Mouse (Mus musculus) CH12.LX (cell line): ENCODE data around the gene Bud23. TPM values are rescaled to one million over a fixed set of nuclear protein-coding genes. Genes with fewer than 3 reads are reported as not detected.

Experiments used
- DNase-seq: peaks from one replicate; pipeline ENCODE4 v3.0.0-alpha.2; 2013; ENCODE audit errors: extremely low read depth
- H3K27ac ChIP-seq: 2 replicates; pipeline ENCODE4 v1.5.1; 2012; ENCODE audit warnings: low read depth, mild to moderate bottlenecking, control low read depth, moderate library complexity; ENCODE audit not compliant: insufficient read depth
- H3K27me3 ChIP-seq: replicated peaks from 2 replicates; pipeline ENCODE3; 2012; ENCODE audit warnings: inconsistent platforms
- H3K36me3 ChIP-seq, 2 experiments: replicated peaks in 1 of 2; 2 replicates each; pipeline versions ENCODE3 to v1.6.1; 2012; ENCODE audit warnings: inconsistent platforms in 1 of 2, low read length in 1 of 2, mild to moderate bottlenecking in 1 of 2, mixed read lengths in 1 of 2, moderate library complexity in 1 of 2; ENCODE audit not compliant: control insufficient read depth in 1 of 2, insufficient read depth in 1 of 2
- H3K4me1 ChIP-seq, 2 experiments: 2 replicates each; pipeline ENCODE4 v1.6.1; 2012; ENCODE audit warnings: inconsistent platforms in 1 of 2, moderate library complexity in 1 of 2; ENCODE audit not compliant: insufficient read depth in 2 of 2, control insufficient read depth in 1 of 2
- H3K4me2 ChIP-seq: 2 replicates; pipeline ENCODE4 v1.6.1; 2012; ENCODE audit warnings: low read depth, mild to moderate bottlenecking, control low read depth; ENCODE audit not compliant: poor library complexity, insufficient read depth, severe bottlenecking
- H3K4me3 ChIP-seq, 3 experiments: fragments of 150-350 bp in 1 of 3; sonication (generic) in 1 of 3; replicated peaks in 1 of 3; 2 replicates each; pipeline versions ENCODE3 to v1.5.1; 2011 to 2012; ENCODE audit warnings: low read depth in 2 of 3, low read length in 2 of 3, mild to moderate bottlenecking in 2 of 3, moderate library complexity in 2 of 3, control low read depth in 1 of 3, improper control_type of control experiment in 1 of 3, inconsistent platforms in 1 of 3, mixed read lengths in 1 of 3; ENCODE audit not compliant: poor library complexity in 1 of 3
- H3K79me2 ChIP-seq: replicated peaks from 2 replicates; pipeline ENCODE4 v1.6.1; 2012; ENCODE audit warnings: mild to moderate bottlenecking, moderate library complexity; ENCODE audit not compliant: control insufficient read depth, poor library complexity, insufficient read depth, severe bottlenecking; ENCODE audit errors: extremely low read depth
- H3K9ac ChIP-seq: 2 replicates; pipeline ENCODE4 v1.6.1; 2012; ENCODE audit warnings: low read depth, mild to moderate bottlenecking, control low read depth, moderate library complexity; ENCODE audit not compliant: insufficient read depth
- H3K9me3 ChIP-seq: replicated peaks from 2 replicates; pipeline ENCODE3; 2012; ENCODE audit warnings: low read length, inconsistent platforms, mixed read lengths
- CHD1 ChIP-seq: IDR thresholded peaks from 2 replicates; pipeline ENCODE4 v1.6.1; 2012; ENCODE audit warnings: low read depth, low read length, improper control_type of control experiment, inconsistent platforms
- CTCF ChIP-seq, 2 experiments: IDR thresholded peaks in 1 of 2; conservative IDR thresholded peaks in 1 of 2; 2 replicates each; pipeline ENCODE4 v1.5.1; 2011 to 2012; ENCODE audit warnings: low read depth in 2 of 2, low read length in 2 of 2, improper control_type of control experiment in 1 of 2, inconsistent platforms in 1 of 2, mild to moderate bottlenecking in 1 of 2, moderate library complexity in 1 of 2
- HCFC1 ChIP-seq: IDR thresholded peaks from 2 replicates; pipeline ENCODE4 v1.6.1; 2012; ENCODE audit warnings: low read depth, mild to moderate bottlenecking, inconsistent platforms, low read length, improper control_type of control experiment
- IRF4 ChIP-seq: IDR thresholded peaks from 2 replicates; pipeline ENCODE4 v1.6.1; 2014; ENCODE audit warnings: low read depth, mild to moderate bottlenecking, inconsistent platforms, low read length, improper control_type of control experiment
- JUN ChIP-seq: IDR thresholded peaks from 2 replicates; pipeline ENCODE4 v1.6.1; 2011; ENCODE audit warnings: low read depth, mild to moderate bottlenecking, low read length, improper control_type of control experiment, moderate library complexity; ENCODE audit not compliant: insufficient read depth
- JUND ChIP-seq: conservative IDR thresholded peaks from 2 replicates; pipeline ENCODE4 v1.6.1; 2011; ENCODE audit warnings: low read depth, low read length, improper control_type of control experiment
- KAT2A ChIP-seq: IDR thresholded peaks from 2 replicates; pipeline ENCODE4 v1.6.1; 2012; ENCODE audit warnings: low read length, improper control_type of control experiment, inconsistent platforms; ENCODE audit not compliant: insufficient replicate concordance
- MAFK ChIP-seq: IDR thresholded peaks from 2 replicates; pipeline ENCODE4 v1.6.1; 2011; ENCODE audit warnings: low read length, improper control_type of control experiment; ENCODE audit not compliant: insufficient replicate concordance
- MAX ChIP-seq: IDR thresholded peaks from 2 replicates; pipeline ENCODE4 v1.6.1; 2011; ENCODE audit warnings: low read length, improper control_type of control experiment
- MAZ ChIP-seq: IDR thresholded peaks from 2 replicates; pipeline ENCODE4 v1.6.1; 2012; ENCODE audit warnings: low read depth, mild to moderate bottlenecking, inconsistent platforms, low read length, improper control_type of control experiment, moderate library complexity
- MEF2A ChIP-seq: IDR thresholded peaks from 2 replicates; pipeline ENCODE4 v1.6.1; 2014; ENCODE audit warnings: low read depth, mild to moderate bottlenecking, inconsistent platforms, low read length, improper control_type of control experiment, borderline replicate concordance
- NELFE ChIP-seq: IDR thresholded peaks from 2 replicates; pipeline ENCODE4 v1.6.1; 2011; ENCODE audit warnings: low read depth, low read length, improper control_type of control experiment
- POLR2AphosphoS2 ChIP-seq: IDR thresholded peaks from 2 replicates; pipeline ENCODE4 v1.6.1; 2011; ENCODE audit warnings: low read depth, low read length, improper control_type of control experiment
- RAD21 ChIP-seq: IDR thresholded peaks from 2 replicates; pipeline ENCODE4 v1.6.1; 2011; ENCODE audit warnings: low read depth, mild to moderate bottlenecking, low read length, improper control_type of control experiment, moderate library complexity
- RCOR1 ChIP-seq: conservative IDR thresholded peaks from 2 replicates; pipeline ENCODE4 v1.6.1; 2012; ENCODE audit warnings: low read depth, mild to moderate bottlenecking, inconsistent platforms, low read length, improper control_type of control experiment
- SMC3 ChIP-seq: IDR thresholded peaks from 2 replicates; pipeline ENCODE4 v1.6.1; 2011; ENCODE audit warnings: low read depth, low read length, improper control_type of control experiment
- TBP ChIP-seq: conservative IDR thresholded peaks from 2 replicates; pipeline ENCODE4 v1.6.1; 2011; ENCODE audit warnings: low read depth, low read length, improper control_type of control experiment
- UBTF ChIP-seq: IDR thresholded peaks from 2 replicates; pipeline ENCODE4 v1.6.1; 2012; ENCODE audit warnings: low read depth, mild to moderate bottlenecking, inconsistent platforms, low read length, improper control_type of control experiment, moderate library complexity
- USF2 ChIP-seq: conservative IDR thresholded peaks from 2 replicates; pipeline ENCODE4 v1.6.1; 2011; ENCODE audit warnings: low read depth, low read length, improper control_type of control experiment
- ZC3H11A ChIP-seq: IDR thresholded peaks from 2 replicates; pipeline ENCODE4 v1.6.1; 2012; ENCODE audit warnings: low read depth, mild to moderate bottlenecking, inconsistent platforms, low read length, improper control_type of control experiment
- ZKSCAN1 ChIP-seq: IDR thresholded peaks from 2 replicates; pipeline ENCODE4 v1.6.1; 2012; ENCODE audit warnings: low read depth, inconsistent platforms, low read length, improper control_type of control experiment, borderline replicate concordance
- ZMIZ1 ChIP-seq: IDR thresholded peaks from 2 replicates; pipeline ENCODE4 v1.6.1; 2012; ENCODE audit warnings: low read depth, mild to moderate bottlenecking, inconsistent platforms, low read length, improper control_type of control experiment
- dilution Hi-C: fragments of 300-500 bp; cut with MboI; formaldehyde crosslinking; loops from 2 replicates; pipeline ENCODE4 v1.14.3; 2020; ENCODE audit warnings: low sequenced_read_pairs; ENCODE audit not compliant: extremely low pct_unique_long_range_greater_than_20kb, extremely low pct_ligation_motif_present
- in situ Hi-C: fragments of 300-500 bp; cut with MboI; formaldehyde crosslinking; loops from 3 replicates; pipeline ENCODE4 v1.14.3; 2019; ENCODE audit warnings: low sequenced_read_pairs, low pct_ligation_motif_present, low pct_unique_long_range_greater_than_20kb, mixed read lengths
- polyA plus RNA-seq: library from polyadenylated mRNA; unstranded; fragments of >175 nt; gene quantifications from 2 replicates; pipeline ENCODE4 v1.2.1, GENCODE M21; 2012; ENCODE audit warnings: low read depth; ENCODE audit not compliant: insufficient read length
- total RNA-seq, 2 experiments: library from RNA; depleted of rRNA; stranded (reverse); fragments of 300-350 nt in 1 of 2; fragments of >200 nt in 1 of 2; gene quantifications; 2 replicates each; pipeline ENCODE4 v1.2.3; 2012 to 2014

The Bud23 gene
- total and polyA plus RNA-seq, 3 experiments: 60.7 to 118 (median 62.1) TPM

- TF ChIP-seq ZMIZ1: no peak
- TF ChIP-seq SMC3: peak; percentile 13; the same call in 1 of the 2 replicates
- peak; percentile 11 for TF ChIP-seq RAD21
- TF ChIP-seq CTCF (conservative IDR thresholded peaks at IDR 0.05 in 1 of 2, IDR thresholded peaks at IDR 0.05 in 1 of 2; ENCODE audit: low read depth in 2 of 2, low read length in 2 of 2): peak in 1 of 2 experiments; percentile 46; a peak in 2 of 4 replicates
- no peak for TF ChIP-seq ZC3H11A
- TF ChIP-seq RCOR1: no peak
- Histone ChIP-seq H3K4me3 (no peak overlapping the region), H3K27me3 (peaks cover 83% of the 10 kb centered on the region), H3K9me3 (peaks cover 20% of the 10 kb centered on the region), H3K27ac (no peak overlapping the region), H3K4me1 (no peaks in the 10 kb centered on the region), H3K9ac (no peak overlapping the region), H3K36me3 (no peaks in the 10 kb centered on the region), H3K4me2 (no peak overlapping the region), H3K79me2 (no peaks in the 10 kb centered on the region)
- DNase-seq: no peak
- dilution Hi-C loops: no loop called here
- in situ Hi-C loops: loop anchor here (25.0 kb wide), 1 partner anchor 196 kb away; the partner anchor contains the start of genes Cldn13 and Tmem270
Observed at GRCm38 (mm10) chr5:135107521-135108501, 43.1 kb upstream of the Bud23 start.

- no peaks in the 10 kb centered on the region for H3K4me1 ChIP-seq
- no peaks in the 10 kb centered on the region for H3K79me2 ChIP-seq
- no peak overlapping the region; the same call in 1 of the 2 replicates for H3K4me2 ChIP-seq
- H3K9me3 ChIP-seq: peaks cover 19% of the 10 kb centered on the region
- in situ Hi-C loops: loop anchor here (25.0 kb wide), 1 partner anchor 195 kb away; the partner anchor contains the start of genes Cldn13 and Tmem270
- H3K27me3 ChIP-seq: peaks cover 85% of the 10 kb centered on the region
- H3K9ac ChIP-seq: no peak overlapping the region
- dilution Hi-C loops: no loop called here
- no peak for TF ChIP-seq JUN
- TF ChIP-seq UBTF: no peak
- no peak for TF ChIP-seq MAZ
- TF ChIP-seq ZKSCAN1: no peak
- no peak for TF ChIP-seq MAX
- TF ChIP-seq POLR2AphosphoS2: no peak
- no peak for TF ChIP-seq RAD21
- no peak for TF ChIP-seq JUND
- no peak for TF ChIP-seq NELFE
- no peak for TF ChIP-seq MAFK
- TF ChIP-seq MEF2A: no peak
- TF ChIP-seq KAT2A: no peak
- TF ChIP-seq SMC3: no peak
- no peak for TF ChIP-seq CHD1
- no peak for TF ChIP-seq USF2
- TF ChIP-seq TBP: no peak
- no peak for TF ChIP-seq IRF4
- TF ChIP-seq ZC3H11A: no peak
- no peak for TF ChIP-seq HCFC1
- H3K36me3 ChIP-seq: no peaks in the 10 kb centered on the region
- no peak overlapping the region for H3K4me3 ChIP-seq
- no peak for DNase-seq
- H3K27ac ChIP-seq: no peak overlapping the region
Observed at GRCm38 (mm10) chr5:135106758-135107256, 42.0 kb upstream of the Bud23 start.
